Mouse (Mus musculus): ENCODE results near the gene Zfp787.
"Not testable (repeated sequence)": the region's sequence is repeated elsewhere in the genome, so short reads cannot be mapped to it uniquely, and the experiment has no call there.

Gene Zfp787

GRCm38 (mm10) chr7:6161541-6161940 is 5.7 kb upstream of the Zfp787 start:
- DNase-seq, result no peak

DNA sequence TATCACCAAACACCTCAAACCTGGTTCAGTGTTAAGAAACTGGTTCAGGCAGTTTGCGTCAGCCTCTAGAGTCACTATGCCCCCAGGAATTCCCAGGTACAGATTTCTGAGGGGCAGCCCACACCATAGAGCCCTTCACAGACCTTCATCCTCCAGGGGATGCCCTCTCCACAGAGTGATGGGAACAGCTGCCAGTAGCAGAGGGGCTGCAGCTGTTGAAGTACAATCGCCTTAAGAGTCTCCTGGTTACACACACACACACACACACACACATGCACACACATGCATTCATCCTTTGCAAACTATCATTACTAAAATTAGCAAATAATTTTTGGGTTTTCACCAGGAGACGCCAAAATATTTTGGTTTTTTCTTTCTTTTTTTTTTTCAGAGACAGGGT is 3.8 kb upstream of the Zfp787 start:
- DNase-seq, result no peak

GRCm38 (mm10) chr7:6157479-6157878 is 1.7 kb upstream of the Zfp787 start:
- DNase-seq, result no peak

DNA sequence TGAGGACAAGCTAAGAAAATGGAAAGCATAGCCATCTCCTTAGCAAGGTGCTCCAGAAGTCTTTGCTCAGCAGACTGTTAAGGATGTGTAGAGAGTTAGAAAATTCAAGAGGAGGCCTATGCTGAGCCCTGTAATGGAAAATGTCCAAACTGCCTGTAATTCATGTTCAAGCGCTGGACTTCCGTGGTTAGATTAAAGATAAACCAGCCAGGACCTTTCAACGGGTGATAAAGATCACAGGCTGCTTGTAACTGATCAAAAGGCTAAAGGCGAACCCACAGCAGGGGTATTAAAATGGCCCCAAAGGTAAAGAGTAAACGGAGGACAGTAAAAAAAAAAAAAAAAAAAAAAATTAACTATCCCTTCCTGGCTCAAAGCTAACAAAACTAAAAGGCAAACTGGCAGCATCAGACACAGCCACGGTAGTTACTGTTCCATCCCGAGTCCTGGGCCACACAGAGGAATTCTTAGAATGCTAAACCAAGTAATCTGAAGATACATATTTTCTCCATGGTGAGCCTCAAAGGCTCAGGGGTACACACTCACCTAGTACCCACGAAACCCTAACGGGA is 1.2 kb upstream of the Zfp787 start:
- peak; percentile 92 for DNase-seq

- peak; percentile 94 for DNase-seq
These were observed 545 bp downstream of the Zfp787 start for GRCm38 (mm10) chr7:6155031-6155872.

DNA sequence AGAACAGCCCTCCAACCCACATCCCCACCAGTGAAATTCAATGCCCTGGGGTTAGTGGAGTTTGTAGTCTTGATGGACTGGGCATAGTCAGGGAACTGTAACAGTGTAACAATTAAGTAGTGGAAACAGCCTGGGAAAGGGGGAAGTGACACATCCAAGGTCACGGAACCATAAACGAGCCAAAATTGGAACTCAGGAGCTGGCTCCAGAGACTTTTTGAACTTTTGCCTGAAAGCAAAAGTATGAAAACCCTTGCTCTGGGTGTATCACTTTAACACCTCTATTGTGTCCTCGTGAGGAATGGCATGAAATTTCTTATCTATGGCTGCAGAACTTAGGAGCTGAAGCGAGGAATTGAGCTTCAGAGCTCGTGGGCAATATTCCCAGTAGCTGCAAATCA is 1.6 kb downstream of the Zfp787 start:
- peak; percentile 30 for DNase-seq

GRCm38 (mm10) chr7:6153131-6153530 is 2.7 kb downstream of the Zfp787 start:
- DNase-seq, result no peak

DNA sequence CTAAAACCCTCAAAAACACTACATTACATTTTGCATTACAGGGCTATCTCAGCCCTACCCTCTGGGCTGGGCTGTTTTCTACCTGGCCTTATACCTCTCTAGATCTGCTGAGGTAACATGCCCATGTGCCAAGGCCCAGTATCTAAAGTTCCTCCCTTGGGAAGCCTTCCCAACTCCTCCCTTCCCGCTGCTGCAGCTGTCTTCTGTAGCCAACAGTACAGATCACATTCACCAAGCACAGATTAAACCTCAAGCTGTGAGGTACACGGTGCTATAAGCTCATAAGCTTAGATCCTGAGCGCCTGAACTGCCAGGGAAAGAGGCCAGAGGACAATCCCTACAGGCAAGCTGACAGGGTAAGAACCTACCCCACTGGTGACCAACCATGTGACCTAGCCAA is 3.8 kb downstream of the Zfp787 start:
- no peak for DNase-seq

DNA sequence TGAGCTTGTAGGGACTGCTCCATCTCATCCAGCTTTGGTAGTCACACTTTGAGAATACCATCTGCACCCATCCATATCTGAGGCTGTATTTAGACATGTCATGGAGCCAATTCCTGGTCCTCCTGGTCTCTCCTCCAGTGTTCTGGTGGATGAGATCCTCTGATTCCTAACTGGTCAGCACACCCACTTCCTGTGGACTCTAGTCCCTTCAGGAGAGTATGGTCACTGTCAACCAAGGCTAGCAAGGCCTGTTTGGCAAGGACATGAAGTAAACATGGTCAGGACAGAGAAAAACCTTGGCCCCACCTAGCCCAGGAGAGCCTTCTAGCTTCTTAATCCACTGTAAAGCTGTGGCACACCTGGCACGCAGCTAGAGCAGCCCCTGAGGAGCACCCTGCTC is 4.5 kb downstream of the Zfp787 start:
- no peak for DNase-seq

GRCm38 (mm10) chr7:6147688-6148087 is 8.1 kb downstream of the Zfp787 start:
- DNase-seq, result no peak

DNA sequence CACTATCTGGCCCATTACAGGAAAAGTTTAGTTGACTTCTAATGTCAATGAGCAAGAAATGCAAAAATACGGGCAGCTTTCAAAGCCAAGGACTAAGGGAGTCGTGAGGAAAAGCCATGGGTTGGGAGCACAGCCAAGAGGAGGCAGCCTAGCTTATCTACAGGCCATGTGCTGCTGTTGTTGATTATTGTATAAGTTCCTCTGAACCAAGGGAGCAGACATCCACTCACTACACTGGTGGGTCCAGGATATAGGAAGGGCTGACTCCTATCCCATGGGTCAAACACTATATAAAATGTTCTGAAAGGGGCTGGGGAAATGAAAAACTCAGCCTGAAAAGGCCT is 8.8 kb downstream of the Zfp787 start:
- DNase-seq, result no peak

DNA sequence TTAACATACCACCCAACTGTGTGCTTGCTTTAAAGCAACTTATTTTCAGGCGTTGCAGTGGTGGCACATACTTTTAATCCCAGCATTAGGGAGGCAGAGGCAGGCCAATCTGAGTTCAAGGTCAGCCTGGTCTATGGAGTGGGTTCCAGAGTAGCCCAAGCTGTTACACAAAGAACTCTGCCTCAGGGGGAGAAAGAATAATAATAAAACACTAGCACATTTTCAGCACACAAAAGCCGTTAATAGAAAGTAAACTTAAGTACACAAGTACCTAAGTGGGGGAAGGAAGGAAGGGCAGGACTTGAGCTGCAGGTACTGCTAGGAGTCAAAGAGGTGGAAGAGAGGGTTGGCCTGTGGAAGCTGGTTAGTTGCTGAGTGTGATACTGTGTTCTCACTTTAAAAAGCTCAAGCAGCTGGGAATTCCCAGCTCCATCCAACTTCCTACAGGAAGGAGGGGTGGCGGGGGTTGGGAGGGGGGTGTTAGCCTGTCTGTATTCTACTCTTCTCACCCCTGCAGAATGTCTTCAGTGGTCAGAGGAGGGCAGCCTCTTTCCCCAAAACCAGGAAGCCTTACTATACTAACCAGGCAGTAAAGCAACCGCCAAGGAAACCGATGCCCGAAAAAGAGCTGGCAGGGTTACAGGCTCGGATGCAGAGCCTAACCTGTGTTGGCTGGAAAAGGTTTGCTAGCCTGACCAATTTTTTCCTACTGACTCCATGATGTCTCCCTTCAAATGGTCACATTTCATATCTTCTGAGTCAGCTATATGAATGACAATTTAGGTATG is 9.4 kb downstream of the Zfp787 start:
- DNase-seq, result no peak

- DNase-seq, result peak; percentile 50
These were observed 10.2 kb downstream of the Zfp787 start for GRCm38 (mm10) chr7:6145423-6146188.

GRCm38 (mm10) chr7:6143991-6144531 is 11.7 kb downstream of the Zfp787 start:
- DNase-seq, result no peak

DNA sequence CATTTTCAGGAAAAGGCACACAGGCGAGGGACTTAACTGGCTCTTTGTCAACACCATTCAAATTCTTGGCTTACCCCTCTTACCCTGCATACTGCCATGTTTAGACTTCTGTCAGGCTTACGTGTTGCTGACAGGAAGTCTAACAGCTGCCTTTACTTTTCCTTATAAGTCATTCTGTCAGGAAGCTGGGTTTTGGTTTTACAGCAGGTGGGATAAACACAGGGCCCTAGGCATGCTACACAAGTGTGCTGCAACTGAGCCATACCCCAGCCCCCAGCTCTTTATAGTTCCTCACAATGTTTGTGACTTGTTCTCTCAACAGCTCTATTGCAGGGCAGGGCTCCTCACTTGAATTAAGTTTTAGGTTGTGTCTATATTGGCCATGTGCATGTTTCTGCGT is 16.5 kb downstream of the Zfp787 start:
- no peak for DNase-seq

GRCm38 (mm10) chr7:6136497-6136896 is 19.3 kb downstream of the Zfp787 start:
- DNase-seq, result no peak

GRCm38 (mm10) chr7:6132646-6133045 is 23.2 kb downstream of the Zfp787 start:
- DNase-seq, result no peak

GRCm38 (mm10) chr7:6130346-6130745 is 25.5 kb downstream of the Zfp787 start:
- no peak for DNase-seq

DNA sequence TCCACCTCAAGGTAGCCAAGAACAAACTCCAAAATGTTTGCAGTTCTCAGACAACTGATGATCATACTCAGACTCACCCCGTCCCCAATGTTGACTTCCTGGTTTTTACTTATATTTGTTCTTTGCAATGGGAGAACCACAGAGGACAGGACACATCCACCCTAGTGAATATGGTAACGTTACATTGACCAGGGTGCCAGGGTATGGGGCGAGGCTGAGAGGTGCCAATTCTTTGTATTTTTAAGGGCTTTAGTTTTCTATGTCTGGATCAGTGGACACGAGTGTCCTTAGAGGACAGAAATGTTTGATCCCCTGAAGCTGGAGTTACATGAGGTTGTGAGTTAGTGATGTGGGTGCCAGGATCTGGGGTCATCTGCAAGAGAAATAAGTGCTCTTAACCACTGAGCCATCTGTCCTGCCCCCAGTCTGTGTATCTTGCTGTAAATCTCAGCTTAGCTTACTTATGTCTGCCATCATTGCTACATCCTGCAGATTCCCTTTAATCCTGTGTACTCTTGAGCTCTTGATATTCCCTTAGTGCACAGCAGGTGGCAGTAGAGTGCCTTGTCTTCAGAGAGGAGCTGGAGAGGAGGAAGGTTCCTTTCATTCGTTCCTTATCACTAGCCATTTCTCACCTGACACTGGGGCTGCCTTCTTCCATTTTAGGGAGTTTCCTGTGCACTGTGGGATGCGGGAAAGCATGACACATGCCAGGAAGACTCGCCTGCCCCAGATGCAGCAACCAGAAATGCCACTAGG is 28.9 kb downstream of the Zfp787 start:
- DNase-seq, result peak; percentile 90

DNA sequence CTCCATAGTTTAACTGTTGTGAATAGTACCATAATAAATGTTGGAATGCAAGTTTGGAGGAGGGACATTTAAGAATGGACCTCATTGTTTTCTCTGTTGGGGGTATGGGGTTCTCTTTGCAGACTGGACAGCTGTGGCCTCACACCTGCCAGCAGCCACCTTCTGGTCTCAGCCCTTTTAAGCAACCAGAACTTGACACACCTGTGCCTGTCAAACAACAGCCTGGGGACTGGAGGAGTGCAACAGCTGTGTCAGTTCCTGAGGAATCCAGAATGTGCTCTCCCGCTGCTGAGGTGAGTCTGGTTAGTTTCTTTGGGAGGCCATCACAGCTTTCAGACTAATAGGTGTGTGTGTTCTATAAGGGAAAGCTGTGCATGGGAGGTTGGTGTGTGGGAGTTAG is 34.7 kb downstream of the Zfp787 start:
- DNase-seq, result not testable (repeated sequence)

DNA sequence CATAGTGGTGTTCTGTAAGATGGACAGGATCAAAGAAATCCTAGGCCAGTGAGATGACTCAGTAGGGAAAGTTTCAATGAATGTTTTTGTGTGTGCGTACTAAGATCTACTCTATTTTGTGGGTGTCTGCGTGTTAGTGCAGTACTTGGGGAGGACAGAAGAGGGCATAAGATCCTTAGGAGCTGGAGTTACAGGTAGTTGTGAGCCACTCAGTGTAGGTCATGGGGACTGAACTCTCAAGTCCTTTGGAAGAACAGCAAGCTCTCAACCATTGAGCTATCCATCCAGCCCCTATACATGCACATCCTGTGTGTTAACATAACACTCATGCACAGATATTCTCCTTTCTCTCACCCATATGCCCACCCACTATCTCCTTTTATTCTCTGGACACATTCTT is 35.7 kb downstream of the Zfp787 start:
- not testable (repeated sequence) for DNase-seq

DNA sequence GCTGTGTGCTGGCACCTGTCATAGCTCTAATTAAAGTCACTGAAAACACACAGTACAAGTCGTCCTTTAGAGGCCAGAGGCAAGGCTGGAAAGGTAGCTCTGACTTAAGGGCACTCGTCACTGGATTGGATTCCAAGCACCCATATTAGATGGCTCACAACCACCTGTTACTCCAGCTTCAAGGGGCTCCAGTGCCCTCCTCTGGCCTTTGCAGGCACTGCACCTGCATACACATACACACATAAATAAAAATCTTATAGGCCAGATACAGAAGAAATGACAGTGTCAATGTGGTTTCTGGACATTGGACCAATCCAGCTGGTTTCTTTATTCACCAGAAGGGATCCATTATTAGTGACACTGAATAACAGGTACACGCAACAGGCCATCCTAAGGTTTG is 36.3 kb downstream of the Zfp787 start:
- DNase-seq, result no peak
